Mouse (Mus musculus): ENCODE measurements around the gene Ngef. TPM values are rescaled to one million over a fixed set of nuclear protein-coding genes. Genes with fewer than 3 reads are reported as not detected.

Gene Ngef
- polyA plus RNA-seq (2012; rRNA removed; ENCODE audit: low replicate concordance): 10.7 and 18.7 TPM in 2 replicates

DNA sequence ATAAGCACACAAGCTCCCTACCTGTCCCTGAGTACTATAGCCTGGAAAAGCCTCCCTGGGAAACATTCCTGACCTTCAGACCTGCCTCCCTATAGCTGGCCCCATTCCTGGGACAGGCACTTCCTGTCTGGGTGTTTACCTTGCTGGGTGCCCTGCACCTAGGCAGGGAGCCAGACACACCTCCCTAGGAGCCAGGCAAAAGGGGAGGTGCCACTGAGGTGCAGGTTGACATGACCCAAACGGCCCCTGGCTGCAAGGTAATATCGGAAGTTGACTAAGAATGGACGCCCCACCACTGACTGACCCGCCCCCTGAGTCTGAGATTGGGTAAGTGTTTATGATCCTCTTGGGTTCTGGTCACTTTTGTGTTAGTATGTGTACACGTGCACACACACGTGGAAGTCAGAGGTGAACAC, at the start of gene Ngef:
Gene Ngef, minus strand, starts transcription at position 71 of the 416 bp plus-strand sequence.

DNA sequence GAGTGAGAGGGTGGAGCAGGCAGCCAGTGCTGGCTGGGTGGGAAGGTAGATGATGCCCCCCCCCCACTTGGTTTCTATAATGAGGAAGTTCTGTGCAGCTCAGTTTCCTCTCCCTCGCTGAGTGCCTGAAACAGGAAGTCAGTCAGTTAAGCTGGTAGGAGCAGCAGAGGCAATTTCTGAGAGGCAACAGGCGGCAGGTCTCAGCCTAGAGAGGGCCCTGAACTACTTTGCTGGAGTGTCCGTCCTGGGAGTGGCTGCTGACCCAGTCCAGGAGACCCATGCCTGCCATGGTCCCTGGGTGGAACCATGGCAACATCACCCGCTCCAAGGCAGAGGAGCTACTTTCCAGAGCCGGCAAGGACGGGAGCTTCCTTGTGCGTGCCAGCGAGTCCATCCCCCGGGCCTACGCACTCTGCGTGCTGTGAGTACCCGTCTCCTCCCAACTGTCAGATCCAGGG, 46.6 kb upstream of the Ngef start, which contains the start of gene Inpp5d:
Gene Inpp5d, plus strand, starts transcription at position 102 of the 458 bp plus-strand sequence.

DNA sequence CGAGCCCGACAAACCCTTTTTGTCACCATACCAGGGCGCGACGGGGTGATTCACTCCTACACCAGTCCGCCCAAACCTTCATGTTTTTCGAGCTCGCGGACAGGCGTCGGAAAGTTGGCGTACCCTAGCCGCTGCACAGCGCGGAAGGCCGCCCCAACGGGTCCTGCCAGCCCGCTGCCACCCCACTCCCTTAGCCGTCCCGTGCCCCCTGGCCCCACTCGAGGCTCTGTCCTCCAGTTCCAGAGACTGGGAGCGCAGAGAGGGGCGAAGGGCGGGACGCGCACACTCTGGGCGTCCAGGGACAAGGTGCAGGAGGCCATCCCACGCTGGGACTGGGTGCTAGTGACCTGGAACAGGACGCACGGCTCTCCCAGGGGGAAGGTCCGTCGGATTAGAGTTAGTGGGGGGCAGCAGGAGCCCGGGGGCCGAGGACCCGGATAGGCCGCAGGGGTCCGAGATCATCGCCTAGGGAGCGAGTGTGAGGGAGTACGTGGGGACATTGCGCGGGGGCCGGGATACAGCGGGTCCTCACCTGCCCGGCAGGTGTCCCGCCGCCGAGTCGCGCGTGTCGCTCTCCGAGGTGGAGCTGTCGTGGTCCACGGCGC, 64.0 kb downstream of the Ngef start, which contains the start of gene Neu2:
Gene Neu2, plus strand, starts transcription at position 329 of the 605 bp plus-strand sequence.

DNA sequence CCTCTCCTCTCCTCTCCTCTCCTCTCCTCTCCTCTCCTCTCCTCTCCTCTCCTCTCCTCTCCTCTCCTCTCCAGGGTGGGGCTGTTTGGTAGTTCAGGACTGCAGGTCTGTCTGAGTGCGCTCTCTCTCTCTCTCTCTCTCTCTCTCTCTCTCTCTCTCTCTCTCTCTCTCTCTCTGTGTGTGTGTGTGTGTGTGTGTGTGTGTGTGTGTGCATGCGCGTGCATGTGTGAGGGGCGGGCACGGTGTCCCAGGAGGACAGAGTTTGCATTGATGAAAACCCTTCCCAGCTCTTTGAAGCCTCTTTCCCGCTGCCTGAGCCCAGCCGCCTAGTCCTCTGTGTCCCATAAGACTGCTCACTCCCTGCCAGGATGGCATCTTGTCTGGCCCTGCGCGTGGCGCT, 103.7 kb downstream of the Ngef start, which contains the start of gene Snorc:
Gene Snorc, plus strand, starts transcription at position 301 of the 400 bp plus-strand sequence.

Other genes with a start within 250 kb of the Ngef start
- 15.2 and 15.6 TPM in 2 replicates for gene Gigyf2, start 246.9 kb downstream of the Ngef start, polyA plus RNA-seq (2012; rRNA removed; ENCODE audit: low replicate concordance)
- gene Kcnj13, start 179.1 kb downstream of the Ngef start, polyA plus RNA-seq (2012; rRNA removed; ENCODE audit: low replicate concordance): 0.11 TPM in 1 of 2 replicates, not detected in the other
- gene Snorc, start 103.6 kb downstream of the Ngef start, polyA plus RNA-seq (2012; rRNA removed; ENCODE audit: low replicate concordance): not detected in 2 replicates
- 1.0 and 1.1 TPM in 2 replicates for gene Neu2, start 64.0 kb downstream of the Ngef start, polyA plus RNA-seq (2012; rRNA removed; ENCODE audit: low replicate concordance)
- gene Inpp5d, start 46.4 kb upstream of the Ngef start, polyA plus RNA-seq (2012; rRNA removed; ENCODE audit: low replicate concordance): 13.8 and 16.4 TPM in 2 replicates
- 11.6 and 13.2 TPM in 2 replicates for gene Atg16l1, start 182.0 kb upstream of the Ngef start, polyA plus RNA-seq (2012; rRNA removed; ENCODE audit: low replicate concordance)
- 0.40 and 0.45 TPM in 2 replicates for gene Sag, start 229.8 kb upstream of the Ngef start, polyA plus RNA-seq (2012; rRNA removed; ENCODE audit: low replicate concordance)